Mouse (Mus musculus) layer of hippocampus, adult 9-10 months (tissue): ENCODE results near the gene Mknk1.

Experiments used
- DNase-seq: peaks from one replicate; pipeline ENCODE4 v3.0.0; 2022; ENCODE audit warnings: low spot score

The Mknk1 gene

DNA sequence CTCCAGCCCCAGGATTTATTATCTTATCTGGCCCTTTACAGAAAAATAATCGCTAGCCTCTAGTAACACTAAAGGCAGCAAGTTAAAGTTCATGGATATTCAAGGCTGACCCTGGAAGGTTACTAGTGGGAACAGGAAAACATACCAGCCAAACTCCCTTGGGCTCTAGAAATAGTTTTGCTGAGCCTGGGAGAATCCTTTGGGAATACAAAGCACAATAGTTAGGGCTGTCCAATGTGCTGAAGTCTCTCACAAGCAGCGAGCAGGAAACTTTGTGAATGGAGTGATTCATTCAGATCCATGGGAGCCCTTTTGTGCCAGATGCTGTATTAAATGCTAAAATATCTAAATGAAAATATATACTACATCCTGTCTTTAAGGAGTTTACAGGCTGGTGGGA is 7.7 kb downstream of the Mknk1 start:
- DNase-seq = no peak

DNA sequence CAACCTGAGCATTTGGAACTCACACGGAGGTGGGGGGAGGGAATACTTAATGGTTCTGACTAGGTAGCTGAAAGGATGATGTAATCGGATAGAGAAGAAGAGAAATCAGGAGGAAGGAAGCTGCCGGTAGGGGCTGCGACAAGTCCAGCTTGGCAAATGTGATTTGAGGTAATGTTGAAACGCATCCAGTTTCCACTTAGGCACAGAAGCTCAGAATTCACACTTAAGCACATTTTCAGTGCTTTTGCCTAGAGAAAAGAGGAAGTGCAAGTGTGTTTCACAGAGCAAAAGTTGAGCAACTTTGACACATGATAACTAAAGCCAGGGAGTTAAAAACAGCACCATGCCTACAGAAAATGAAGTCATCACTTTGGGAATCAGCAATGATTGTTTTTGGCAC is 8.4 kb downstream of the Mknk1 start:
- peak; percentile 44 for DNase-seq

DNA sequence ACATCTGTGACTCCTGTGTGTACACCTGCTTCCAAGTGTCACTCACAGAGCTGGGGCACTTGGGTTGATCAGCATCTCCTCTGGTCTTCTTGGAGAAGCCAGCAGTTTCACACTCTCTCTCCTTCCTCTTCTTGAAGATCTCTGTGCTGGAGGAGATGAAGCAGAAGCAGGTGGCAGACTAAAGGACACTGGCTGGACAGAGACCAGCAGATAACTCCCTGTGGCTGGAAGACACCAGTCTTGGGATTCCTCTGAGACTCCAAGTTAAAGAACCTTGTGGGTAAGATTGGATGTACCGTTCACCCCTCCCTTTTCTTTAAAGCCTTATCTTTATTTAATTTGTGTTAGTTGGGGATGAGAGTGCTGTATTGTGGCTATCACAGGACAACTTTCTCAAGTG is 9.1 kb downstream of the Mknk1 start:
- no peak for DNase-seq

DNA sequence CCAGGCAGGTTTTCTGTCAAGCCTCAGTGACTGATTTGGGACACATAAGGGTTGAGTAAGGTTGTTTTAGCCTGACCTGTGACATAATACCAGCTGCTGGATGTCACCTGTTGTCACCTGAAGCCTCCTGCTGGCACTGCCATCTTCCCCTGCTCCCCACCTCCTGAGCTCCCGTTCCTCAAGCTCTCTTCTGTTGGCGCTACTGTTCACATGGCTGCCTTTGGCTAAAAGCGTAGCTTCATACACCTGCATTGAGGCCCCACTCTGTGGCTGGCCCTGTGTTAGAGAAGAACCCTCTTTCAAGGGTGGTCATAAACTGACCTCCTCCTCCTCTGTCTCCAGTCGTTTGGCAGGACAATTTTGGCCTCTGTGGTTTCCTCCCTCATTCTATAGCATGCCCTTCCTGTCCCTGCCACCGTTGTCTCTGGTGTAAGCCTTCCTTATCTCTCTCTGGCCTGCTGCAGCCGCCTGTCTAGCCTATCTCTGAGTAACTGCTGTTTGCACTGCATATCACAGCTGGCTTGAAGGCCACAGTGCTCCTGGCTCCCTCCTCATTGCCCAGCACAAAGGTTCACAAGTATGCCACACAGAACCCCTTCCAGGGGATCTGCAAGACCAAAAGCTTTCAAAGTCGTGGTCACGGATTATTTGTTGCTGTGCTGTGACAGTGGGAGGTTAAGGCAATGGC is 10.1 kb downstream of the Mknk1 start:
- DNase-seq = no peak

DNA sequence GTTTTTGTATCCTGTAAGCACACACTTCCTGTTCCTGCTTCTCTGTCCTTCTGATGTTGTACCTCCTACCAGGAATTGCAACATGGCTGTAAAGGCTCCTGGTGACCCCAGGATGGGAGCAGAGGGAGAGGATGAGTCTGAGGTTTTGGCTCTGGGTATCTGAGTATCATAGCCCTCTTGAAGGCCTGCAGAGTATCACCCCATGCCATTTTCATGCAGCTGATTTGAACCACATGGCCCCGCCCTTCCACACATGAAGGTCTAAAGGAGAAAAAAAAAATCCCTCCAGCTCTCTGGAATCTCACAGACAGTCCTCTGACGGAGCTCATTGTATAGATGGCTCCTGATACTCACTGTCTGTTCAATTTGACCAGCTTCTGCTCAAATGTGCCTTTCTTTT is 11.1 kb downstream of the Mknk1 start:
- no peak for DNase-seq

DNA sequence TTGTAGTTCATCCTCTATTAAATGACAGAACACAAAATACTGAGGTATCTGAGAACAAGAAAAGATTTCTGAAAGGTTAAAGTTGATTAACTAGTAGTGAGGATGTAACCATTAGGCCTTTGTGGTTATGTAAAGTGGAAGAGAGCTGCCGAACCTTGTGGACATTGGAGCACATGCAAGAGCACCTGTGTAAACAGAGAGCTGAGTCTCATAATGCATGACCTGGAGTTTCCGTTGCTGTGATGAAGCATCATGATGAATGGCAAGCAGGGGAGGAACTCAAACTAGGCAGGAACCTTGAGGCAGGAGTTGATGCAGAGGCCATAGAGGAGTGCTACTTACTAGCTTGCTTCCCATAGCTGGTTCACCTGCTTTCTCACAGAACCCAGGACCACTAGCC is 11.6 kb downstream of the Mknk1 start:
- no peak for DNase-seq

DNA sequence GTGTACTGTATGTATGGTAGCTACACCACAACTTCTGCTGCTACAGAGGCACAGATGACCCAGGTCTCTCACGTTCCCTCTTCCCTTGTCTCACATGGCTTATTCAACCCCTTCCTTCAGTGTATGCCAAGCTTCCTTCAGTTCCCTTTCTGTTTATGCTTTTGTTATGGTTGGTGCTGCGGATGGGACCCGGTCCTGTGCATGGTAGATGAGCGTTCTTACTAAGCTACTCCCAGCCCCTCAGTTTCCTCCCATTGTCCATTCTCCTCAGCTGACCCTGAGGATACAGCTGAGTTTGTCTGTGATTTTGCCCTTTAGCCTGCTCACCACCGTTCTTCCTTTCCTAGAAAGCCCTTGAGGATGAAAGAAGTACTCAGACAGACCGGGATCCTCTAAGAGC is 12.6 kb downstream of the Mknk1 start:
- DNase-seq = no peak

DNA sequence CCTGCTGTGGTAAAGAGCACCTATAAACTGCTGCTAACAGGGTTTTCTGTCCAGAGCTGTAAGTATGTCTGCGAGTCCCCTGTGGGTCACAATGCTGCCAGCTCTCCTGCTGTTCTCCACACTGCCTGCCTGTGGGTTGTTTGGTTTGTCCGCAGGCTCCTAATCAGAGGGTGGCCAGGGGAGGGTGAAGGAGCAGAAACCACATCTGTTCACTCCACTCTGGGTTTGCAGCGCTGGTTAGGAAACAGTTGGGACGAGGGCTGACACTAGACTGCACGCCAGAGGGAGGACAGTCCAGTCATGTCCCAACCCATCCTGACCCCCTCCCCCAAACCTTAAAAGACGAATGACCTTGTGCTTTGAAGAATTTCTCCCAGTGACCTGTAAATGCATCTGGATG is 16.1 kb downstream of the Mknk1 start:
- DNase-seq = no peak

DNA sequence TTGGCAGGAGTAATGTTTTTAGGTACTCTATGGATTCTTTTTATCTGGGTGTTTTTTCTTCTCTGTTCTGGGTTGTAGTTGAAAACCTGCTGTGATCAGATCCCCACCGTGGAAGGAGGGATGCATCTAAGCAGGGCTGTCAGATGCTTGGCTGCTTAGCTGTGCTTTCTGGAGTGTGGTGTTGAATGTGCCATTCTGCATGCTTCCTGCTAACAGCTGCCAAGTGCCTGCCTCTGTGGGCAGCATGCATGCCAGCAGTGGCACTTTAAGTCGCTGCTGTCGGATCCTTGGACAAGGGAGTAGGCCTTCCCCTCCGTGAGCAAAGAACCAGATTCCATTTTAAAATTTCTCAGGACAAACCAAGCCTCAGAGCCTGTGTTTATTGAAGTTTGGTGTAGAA is 16.6 kb downstream of the Mknk1 start:
- DNase-seq = no peak

DNA sequence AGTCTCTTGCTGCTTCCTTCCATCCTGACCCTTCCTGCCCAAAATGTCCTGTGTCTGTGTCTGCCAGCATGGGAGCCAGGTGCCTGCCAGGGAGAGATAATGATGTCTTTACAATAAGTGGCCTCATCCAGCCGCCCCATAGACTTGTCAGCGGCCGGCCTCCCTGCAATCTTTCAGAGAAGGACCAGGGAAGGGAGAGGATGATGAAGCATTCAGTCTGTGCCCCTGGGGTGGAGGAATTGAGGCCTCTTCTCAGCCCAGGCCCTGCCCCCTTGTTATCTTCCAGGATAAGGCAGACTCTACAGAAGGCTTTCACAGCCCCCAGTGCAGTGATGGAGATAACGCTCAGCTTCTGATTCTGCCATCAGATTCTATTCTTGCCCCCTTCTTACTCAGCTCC is 17.3 kb downstream of the Mknk1 start:
- DNase-seq = no peak

DNA sequence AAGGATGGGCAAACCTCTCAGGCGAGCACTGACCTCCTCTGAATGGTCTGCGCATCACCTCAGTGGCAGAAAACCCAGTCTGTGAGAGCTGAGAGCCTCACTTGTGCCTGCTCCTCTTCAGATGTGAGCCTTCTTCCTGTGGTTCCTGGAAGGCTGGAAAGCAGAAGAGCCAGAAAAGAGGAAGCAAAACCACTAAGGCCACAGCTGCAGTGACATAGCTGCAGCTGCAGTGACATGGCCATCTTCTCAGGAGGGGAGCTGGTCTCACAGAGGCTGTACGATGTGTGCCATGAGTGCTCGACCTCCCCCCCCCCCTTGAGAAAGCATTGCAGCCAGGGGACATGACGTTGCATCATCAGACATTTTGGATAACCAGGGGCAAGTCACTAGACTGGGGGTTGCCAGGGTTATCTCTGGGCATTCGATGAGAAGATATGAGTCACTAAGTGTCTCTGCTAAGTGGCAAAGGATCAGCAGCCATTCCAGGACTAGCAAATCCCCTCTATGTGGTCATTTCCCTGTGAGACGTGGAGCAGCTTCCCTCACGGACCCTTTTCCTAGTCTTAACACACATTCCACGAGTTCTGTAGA is 18.4 kb downstream of the Mknk1 start:
- no peak for DNase-seq

DNA sequence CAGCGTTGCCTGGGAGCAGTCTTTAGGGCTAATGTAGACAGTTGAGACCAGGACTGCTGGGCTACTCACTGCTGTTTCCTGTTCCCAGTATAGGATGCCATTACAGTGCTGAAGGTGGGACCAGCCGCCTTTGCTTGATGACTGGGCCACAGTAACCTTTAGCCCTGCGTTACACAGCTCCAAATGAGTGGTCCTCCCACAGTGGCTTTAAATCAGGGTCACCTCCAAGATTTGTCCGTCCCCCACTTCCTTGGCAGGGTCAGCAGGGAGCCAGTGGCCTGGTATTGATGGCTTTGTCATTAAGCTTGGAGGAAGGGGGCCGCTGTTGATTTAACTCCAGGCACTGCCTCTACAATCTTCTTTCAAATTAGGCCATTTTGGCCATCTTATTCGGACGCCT is 24.4 kb downstream of the Mknk1 start:
- no peak for DNase-seq

DNA sequence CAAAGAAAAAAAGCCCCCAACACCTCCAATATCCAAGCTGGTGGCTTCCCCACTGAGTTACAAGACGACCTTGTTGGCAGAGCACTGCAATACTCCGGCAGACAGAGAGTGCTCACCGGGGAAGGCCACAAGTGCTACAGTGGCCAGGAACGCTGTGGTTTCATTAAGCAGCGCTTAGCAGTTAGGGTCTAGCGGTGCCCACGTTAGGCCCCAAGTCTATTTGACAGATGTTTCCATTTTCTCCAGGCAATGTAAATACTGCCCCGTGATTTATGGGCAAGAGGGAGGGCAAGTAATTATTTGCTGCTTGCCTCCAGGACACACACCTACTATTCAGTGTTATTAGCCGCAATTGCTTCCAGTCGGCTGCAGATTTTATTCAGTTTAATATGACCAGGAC is 24.9 kb downstream of the Mknk1 start:
- no peak for DNase-seq

DNA sequence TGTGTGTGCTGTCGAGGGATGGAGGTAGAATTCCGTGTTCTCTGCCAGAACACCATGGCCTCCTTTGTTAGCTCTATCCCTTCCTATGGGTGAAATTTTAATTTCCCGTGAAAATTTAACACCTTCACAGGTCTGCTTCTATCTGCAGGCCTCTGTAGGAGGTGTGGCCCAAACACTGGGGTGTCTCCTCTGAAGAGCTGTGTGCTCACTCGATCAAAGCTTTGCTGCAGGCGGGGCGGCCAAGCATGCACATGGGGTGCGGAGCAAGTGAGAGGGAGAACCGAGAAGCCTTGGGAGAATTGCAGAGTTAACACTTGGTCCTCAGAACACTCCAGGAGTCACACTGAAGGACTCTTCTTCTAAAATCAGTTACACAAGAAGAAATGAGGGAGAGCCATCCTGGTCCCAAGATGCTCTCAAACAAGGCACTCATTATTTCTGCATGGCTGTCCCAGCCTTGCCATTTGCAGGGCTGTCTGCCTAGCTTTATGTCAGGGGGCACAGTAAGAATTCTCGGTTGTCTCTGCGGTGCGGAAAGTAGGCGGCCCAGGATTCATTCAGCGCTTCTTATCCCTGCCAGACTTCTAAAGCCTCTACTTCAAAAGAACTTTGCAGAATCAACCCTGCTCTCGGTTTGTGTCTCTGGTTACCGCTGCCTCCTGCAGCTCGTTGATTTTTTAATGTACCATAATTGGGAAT is 30.7 kb downstream of the Mknk1 start:
- DNase-seq = no peak

DNA sequence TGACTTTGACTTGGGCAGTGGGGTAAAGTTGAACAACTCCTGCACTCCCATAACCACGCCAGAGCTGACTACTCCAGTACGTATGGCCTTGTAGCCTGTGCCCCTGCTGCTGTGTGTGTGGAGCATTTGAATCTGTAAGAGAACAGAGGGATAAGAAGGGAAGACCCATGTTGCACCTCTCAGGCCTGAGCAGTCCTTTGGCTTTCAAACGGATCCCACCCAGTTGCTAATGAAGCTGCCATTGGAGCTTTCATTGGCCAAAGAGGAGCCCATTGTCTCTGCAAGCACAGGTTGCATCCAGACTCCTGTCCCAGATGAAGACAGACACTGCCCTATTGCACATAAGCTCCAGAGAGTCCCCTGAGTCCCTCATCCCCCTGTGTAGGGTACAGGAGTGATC is 34.2 kb downstream of the Mknk1 start:
- DNase-seq = no peak

DNA sequence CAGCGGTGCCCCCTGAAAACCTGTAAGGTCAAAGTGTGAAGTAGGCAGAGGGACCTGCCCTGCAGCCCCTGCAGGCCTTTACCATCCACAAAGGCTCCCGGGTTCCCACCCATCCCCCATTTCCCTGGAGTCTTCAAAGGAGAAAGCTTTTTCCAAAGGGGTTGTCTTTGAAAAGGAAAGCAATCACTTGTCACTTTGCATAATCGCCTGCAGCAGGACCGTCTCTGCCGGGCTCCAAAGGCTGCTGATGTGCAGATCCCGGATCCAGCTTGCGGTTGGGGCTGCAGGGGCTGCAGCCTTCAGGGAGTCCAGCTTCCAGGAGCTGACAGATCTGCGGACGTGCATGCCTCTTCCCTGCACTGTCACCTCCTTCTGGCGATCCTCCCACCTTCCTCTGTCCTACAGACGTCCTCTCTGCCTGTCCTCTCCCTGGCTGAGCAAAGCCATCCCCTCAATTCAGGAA is 39.2 kb downstream of the Mknk1 start:
- no peak for DNase-seq

DNA sequence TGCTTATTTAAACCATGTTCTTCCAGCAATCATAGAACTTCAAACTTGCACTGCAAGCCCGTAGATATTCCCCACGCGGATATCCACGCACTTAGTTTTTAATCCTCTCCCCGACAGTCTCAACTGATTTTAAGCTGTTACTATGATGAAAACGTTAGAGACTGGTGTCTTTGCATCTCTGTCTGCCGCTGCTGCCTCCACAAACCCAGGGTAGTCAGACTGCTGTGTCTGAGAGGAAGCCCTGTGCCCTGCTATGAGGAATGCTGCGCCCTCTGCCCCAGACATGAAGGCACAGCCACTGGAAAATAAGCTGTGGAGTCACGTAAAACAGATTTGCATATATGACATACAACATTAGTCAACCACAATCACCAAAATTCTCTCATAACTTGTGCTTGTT is 39.8 kb downstream of the Mknk1 start:
- DNase-seq = no peak

DNA sequence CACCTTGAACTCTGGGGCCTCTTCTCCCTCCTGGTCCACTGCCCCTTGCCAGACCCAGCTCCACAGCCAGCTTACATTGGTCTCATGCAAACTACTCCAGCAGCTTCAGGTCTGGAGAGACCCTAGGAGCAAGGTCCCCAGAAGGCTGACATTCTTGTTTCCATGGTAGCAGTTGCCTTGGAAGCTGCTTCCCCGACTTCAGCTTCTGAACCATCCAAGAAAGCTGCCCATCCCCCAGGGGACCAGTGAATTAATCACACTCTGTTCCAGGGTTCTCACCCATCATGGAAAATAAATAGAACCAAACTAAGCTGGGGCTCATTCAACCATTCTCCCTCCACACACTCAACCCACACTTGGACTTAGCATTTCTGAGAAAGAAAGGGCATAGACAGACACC is 42.2 kb downstream of the Mknk1 start:
- DNase-seq = peak; percentile 32

DNA sequence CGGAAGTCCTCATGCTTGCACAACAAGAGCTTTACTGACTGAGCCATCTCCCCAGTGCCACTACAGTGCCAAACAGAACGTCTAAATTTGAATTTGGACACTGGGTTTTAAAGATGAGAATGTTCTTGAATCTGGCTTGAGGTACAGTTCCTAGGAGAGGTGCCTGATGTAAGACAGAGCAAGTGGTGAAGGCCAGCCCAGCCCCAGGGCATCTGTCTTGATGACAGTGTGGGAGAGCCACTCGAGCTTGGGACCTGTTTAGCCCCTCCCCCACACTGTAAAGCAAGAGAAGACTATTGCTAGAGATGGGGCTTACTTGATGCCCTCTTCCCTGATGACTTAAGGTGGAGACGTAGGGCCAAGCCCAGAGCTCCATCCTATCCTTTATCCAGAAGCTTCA is 43.2 kb downstream of the Mknk1 start:
- DNase-seq = no peak

DNA sequence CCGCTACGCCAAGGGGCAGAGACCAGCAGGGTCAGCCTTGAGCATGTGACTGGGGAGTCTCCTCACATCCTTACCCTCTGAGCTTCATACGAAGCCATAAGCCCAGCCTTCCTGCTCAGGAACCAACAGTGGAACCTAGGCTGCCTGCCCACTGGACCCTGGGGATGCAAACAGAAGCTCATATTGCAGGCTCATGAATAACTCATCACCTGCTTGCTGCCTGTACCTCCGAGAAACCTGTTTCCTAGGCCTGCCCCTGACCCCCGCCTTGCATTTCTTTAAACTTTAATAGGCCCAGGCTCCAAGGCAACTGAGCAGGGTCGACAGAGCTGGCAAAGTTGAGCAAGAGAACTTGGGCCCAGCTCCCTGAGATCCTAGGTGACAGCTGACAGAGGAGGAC is 45.0 kb downstream of the Mknk1 start, which contains the start of gene Kncn:
Gene Kncn, plus strand, starts transcription at position 379 of the 400 bp plus-strand sequence.
- no peak for DNase-seq

DNA sequence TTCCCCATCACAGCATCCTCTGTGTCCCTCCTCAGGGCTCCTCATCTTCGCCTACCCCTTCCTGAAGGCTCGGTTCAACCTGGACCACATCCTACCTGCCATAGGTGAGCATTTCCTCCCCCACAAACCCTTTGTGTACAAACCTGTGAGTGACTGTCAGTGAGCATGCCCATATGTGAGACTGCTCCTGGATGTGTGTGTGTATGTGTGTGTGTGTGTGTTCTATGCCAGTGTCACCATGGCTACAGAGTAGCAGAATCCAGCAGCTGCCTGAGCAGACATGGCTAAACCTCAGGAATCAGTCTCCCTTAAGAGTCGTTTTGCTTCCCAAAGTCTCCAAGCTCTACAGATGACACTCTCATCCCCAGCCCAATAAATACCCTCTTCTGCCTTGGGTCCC is 46.8 kb downstream of the Mknk1 start:
- no peak for DNase-seq

DNA sequence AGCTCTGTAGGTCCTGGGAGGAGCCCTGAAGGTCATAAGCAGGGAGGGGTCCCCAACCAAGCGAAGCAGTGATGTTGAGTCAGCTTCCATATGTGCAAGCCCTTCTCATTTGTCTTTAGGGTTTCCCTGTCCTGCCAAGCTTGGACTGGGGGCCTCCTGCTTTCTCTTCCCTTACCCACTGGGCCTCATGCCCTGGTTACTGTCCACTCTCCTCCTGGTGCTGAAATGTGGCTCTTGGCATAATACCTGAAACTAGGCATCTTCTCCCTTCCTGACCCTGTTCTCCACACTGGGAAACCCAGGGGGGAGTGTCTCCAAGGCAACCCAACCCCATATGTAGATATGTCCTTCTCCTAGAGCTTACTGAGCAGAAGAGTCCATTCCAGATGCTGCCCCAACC is 47.9 kb downstream of the Mknk1 start:
- no peak for DNase-seq

DNA sequence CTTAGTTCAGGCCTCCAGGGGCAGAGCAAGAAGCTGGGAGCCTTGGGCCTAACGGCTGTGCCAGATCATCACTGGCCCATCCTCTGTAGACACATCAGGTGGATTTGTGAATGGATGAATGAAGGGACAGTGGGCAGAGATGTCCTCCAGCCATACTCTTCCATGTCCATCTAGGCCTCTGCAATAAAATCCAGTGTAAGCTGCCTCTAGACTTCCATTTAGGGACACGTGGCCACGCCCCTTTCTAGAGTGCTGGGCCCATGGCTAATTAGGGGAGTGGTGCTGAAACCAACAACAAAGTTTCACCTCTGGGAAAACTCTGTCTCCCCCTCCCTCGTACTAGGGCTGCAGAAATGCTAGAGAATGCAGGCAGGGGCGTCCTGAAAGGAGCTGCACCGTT is 51.1 kb downstream of the Mknk1 start:
- DNase-seq = no peak

DNA sequence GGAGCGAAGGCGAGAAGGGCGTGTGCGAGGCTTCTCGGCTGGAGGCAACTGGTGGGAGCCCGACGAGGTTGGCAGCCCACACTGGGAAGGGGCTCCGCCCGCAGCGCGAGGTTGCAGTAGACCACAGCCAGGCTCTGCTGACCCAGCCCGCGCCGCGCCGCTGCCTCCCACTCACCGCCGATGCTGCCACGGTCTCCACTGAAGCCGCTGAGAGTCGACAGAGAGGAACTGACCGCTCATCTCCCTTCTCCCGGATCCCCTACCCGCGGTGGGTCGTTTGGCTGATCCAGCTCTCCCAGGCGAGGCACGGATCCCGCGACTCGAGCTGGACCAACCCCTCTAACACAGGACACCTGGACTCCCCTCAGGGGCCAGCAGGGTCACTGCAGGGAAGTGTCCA is 51.6 kb downstream of the Mknk1 start, which contains the start of gene 6430628N08Rik:
Gene 6430628N08Rik, plus strand, starts transcription at position 113 of the 400 bp plus-strand sequence.
- no peak for DNase-seq
